Mouse (Mus musculus) hindbrain, embryonic 13.5 days (tissue): ENCODE measurements around the gene Hif3a. TPM values are rescaled to one million over a fixed set of nuclear protein-coding genes. Genes with fewer than 3 reads are reported as not detected.

Source experiments
- ATAC-seq: fragments of 200-750 bp; cut with Nextera tagmentation; 2 replicates; pipeline ENCODE4 v1.8.0; 2017; ENCODE audit warnings: moderate TSS enrichment; ENCODE audit not compliant: low FRiP score
- H3K27ac ChIP-seq: fragments of 300-500 bp; sonication (generic); 2 replicates; pipeline ENCODE4 v1.5.1; 2015; ENCODE audit warnings: inconsistent platforms, mild to moderate bottlenecking, moderate library complexity
- H3K27me3 ChIP-seq: fragments of 300-500 bp; sonication (generic); 2 replicates; pipeline ENCODE4 v1.6.1; 2015; ENCODE audit warnings: mild to moderate bottlenecking, inconsistent platforms
- H3K36me3 ChIP-seq: fragments of 300-500 bp; sonication (generic); 2 replicates; pipeline ENCODE4 v1.6.1; 2015; ENCODE audit warnings: mild to moderate bottlenecking, inconsistent platforms
- H3K4me1 ChIP-seq: fragments of 300-500 bp; sonication (generic); replicated peaks from 2 replicates; pipeline ENCODE4 v1.6.1; 2015; ENCODE audit warnings: inconsistent platforms
- H3K4me2 ChIP-seq: fragments of 300-500 bp; sonication (generic); 2 replicates; pipeline ENCODE4 v1.6.1; 2015; ENCODE audit warnings: inconsistent platforms, mild to moderate bottlenecking, moderate library complexity
- H3K4me3 ChIP-seq: fragments of 300-500 bp; sonication (generic); 2 replicates; pipeline ENCODE4 v1.5.1; 2015; ENCODE audit warnings: mild to moderate bottlenecking, inconsistent platforms
- H3K9ac ChIP-seq: fragments of 300-500 bp; sonication (generic); 2 replicates; pipeline ENCODE4 v1.6.1; 2015; ENCODE audit warnings: mild to moderate bottlenecking, inconsistent platforms
- H3K9me3 ChIP-seq: fragments of 300-500 bp; sonication (generic); 2 replicates; pipeline ENCODE4 v1.6.1; 2016; ENCODE audit warnings: inconsistent platforms
- WGBS: fragments of 180-500 bp; shearing (Covaris S2); methylation state at CpG from one replicate; pipeline ENCODE4 v1.1.7; 2015; 5-methylcytosine and 5-hydroxymethylcytosine counted together
- polyA plus RNA-seq: library from polyadenylated mRNA; unstranded; fragments of >200 nt; fragmentation: Nextera tagmentation; extraction: Ambion mirVana; gene quantifications from 2 replicates; pipeline ENCODE4 v1.2.1, GENCODE M21; 2015

The Hif3a gene
- polyA plus RNA-seq, 1 experiment from 2014 or later = 2.9 TPM

DNA sequence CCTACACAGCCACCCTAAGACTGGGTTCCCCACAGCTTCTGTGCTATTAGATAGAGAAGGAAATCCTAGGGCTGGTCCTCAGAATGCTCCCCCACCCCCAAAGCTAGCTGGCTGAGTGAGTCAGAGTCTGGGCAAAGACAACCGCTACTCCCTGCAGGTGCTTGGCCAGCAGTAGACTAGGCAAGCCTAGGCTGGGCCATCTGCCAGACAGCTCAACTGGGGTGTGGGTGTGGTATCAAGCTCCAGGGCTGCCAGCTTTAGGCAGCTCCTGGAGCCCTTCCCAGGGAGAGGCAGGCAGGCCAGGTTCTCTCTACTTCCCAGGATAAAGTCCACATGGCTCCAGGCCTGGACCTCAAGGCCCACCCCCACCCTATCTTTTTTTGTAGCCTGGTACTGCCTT, 45.2 kb downstream of the Hif3a start:
- peak overlapping the region; percentile 26; the same call in 1 of the 2 replicates for H3K27ac ChIP-seq
- H3K4me1 ChIP-seq = peaks cover 10% of the 10 kb centered on the region; the same call in 1 of the 2 replicates
- ATAC-seq = peak; percentile 49
- no peak overlapping the region for H3K4me2 ChIP-seq
- no peaks in the 10 kb centered on the region for H3K9me3 ChIP-seq
- H3K9ac ChIP-seq = no peak overlapping the region
- WGBS = 73% methylated on average over 1 of the region's 1 CpGs
- H3K4me3 ChIP-seq = no peak overlapping the region
- no peaks in the 10 kb centered on the region for H3K27me3 ChIP-seq
- H3K36me3 ChIP-seq = peaks cover 90% of the 10 kb centered on the region

DNA sequence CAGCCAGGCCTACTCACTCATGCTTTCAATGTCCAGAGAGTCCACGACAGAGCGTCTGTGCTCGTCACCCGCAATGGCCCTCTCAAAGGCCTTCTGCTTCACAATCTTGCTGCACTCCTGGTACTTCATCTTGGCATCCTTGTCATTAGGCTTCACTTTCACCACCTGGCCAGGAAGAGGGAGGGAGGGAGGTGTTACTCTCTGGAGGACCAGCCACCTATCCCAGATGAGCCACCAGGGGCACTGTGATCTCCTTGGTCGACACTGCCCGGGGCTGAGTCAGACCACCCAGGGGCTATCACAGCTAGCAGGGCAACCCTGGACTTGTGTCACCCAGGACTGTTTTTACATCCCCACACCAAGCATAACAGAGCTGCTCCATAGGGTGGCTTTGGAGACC, 46.8 kb downstream of the Hif3a start:
- Histone ChIP-seq H3K9ac (no peak overlapping the region), H3K27me3 (no peaks in the 10 kb centered on the region), H3K4me1 (peaks cover 10% of the 10 kb centered on the region; the same call in 1 of the 2 replicates), H3K9me3 (no peaks in the 10 kb centered on the region), H3K4me3 (no peak overlapping the region), H3K36me3 (peaks cover 90% of the 10 kb centered on the region), H3K27ac (no peak overlapping the region), H3K4me2 (no peak overlapping the region)
- ATAC-seq = no peak
- 85% methylated on average over 6 of the region's 6 CpGs for WGBS

DNA sequence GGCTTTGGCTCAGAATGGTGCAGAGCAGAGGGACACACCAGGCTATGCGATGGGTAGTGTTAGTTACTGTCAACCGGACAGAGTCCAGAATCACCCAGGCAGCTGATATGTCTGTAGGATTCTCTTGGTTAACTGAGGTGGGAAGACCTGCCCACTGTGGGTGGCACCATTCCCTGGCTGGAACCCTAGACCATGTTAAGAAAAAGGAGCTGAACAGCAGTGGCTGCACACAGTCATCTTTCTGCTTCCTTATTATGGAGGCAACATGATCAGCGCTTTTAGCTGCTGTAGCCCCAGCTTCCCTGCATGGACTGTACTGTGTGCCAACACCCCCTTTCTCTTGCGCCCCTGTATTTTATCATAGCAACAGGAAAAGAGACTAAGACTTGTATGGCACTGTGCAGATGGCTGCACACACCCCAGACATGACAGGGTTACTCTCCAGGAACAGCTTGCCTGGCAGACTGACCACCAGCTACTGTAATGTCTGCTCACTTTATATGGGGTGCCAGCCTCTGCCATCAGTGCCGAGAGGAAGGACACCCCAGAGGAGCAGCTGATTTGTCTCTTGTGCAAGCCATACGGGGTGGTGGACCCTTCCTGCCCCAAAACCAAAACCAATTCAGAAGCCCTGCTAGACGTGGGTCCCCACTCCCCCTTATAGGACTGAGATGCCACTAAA, 50.2 kb downstream of the Hif3a start:
- no peak for ATAC-seq
- Histone ChIP-seq H3K9me3 (no peaks in the 10 kb centered on the region), H3K36me3 (peaks cover 100% of the 10 kb centered on the region), H3K27ac (no peak overlapping the region), H3K4me3 (no peak overlapping the region), H3K27me3 (no peaks in the 10 kb centered on the region), H3K9ac (no peak overlapping the region), H3K4me1 (peaks cover 2% of the 10 kb centered on the region; the same call in 1 of the 2 replicates), H3K4me2 (no peak overlapping the region)
- 96% methylated on average over 7 of the region's 7 CpGs for WGBS

DNA sequence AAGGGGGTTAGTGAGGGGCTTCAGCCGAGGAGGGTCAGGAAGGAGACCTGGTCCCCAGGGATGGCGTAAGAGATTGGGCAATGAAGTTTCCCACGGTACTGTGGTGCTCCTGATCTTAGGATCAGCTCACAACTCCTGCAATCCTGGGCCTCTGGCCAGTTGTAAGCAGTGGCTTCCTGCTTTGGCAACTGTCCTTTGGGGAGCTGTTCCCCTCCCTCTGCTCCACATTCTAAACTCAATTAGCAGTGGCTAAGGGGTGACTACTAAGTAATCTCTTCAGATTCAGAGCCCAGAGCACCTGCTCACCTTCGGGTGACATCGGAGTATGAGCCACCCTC, 52.2 kb downstream of the Hif3a start:
- Histone ChIP-seq H3K4me3 (no peak overlapping the region), H3K27ac (no peak overlapping the region), H3K9ac (no peak overlapping the region), H3K36me3 (peaks cover 100% of the 10 kb centered on the region), H3K9me3 (no peaks in the 10 kb centered on the region), H3K27me3 (no peaks in the 10 kb centered on the region), H3K4me1 (no peaks in the 10 kb centered on the region), H3K4me2 (no peak overlapping the region)
- WGBS = 91% methylated on average over 5 of the region's 5 CpGs
- no peak for ATAC-seq

DNA sequence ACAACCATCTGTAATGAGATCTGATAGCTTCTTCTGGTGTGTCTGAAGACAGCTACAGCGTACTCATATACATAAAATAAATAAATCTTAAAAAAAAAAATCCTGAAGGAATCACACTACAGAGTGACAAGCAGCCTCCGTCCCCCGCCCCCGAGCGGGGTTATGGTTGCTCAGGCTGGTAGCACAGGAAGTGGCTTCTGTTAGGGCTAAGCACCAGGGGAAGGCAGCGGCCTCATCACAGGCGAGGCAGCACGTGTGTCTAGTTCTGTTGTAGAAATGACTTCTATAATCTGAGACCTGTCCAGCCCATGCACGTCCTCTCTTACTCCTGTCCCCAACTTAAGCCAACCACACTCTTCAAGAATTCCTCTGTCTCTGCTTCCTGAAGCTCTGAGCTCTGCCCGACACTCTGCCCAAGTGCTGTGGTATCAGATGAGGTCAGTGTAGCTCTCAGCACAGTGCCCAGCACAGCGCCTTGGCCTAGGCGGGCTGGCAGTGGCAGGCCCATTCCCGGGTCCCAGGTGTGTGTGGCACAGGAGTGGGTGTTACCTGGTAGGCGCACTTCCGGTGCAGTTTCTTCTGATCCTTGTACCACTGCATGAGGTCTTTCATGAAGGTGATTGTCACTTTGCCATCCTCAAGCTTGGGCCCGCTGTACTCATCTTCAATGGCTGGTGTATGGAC, 52.8 kb downstream of the Hif3a start:
- ATAC-seq = no peak
- no peaks in the 10 kb centered on the region for H3K9me3 ChIP-seq
- no peak overlapping the region for H3K27ac ChIP-seq
- H3K27me3 ChIP-seq = no peaks in the 10 kb centered on the region
- H3K4me1 ChIP-seq = no peaks in the 10 kb centered on the region
- H3K4me3 ChIP-seq = no peak overlapping the region
- WGBS = 95% methylated on average over 16 of the region's 16 CpGs
- no peak overlapping the region for H3K9ac ChIP-seq
- peaks cover 100% of the 10 kb centered on the region for H3K36me3 ChIP-seq
- H3K4me2 ChIP-seq = no peak overlapping the region

DNA sequence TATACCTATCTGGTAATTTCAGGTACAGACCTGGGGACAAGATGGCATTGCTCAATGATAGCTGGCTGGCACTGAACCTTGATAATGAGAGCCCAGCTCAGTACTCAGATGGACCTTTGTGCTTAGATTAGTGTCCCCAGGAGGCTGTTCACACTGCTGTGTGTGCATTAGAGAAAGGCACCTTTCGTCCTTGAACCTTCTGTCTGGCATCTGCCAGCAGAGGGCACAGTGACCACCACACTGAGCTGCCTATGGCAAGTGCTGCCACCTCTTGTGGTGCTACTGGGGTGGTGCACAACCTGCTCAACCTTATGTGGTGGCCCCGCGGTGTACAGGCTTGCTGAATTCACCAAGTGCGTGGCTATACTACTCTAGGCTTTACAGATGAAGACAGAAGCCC, 54.9 kb downstream of the Hif3a start:
- 89% methylated on average over 4 of the region's 4 CpGs for WGBS
- no peak overlapping the region for H3K4me2 ChIP-seq
- H3K4me1 ChIP-seq = no peaks in the 10 kb centered on the region; the same call in 1 of the 2 replicates
- no peaks in the 10 kb centered on the region for H3K27me3 ChIP-seq
- H3K9me3 ChIP-seq = no peaks in the 10 kb centered on the region
- ATAC-seq = no peak
- H3K4me3 ChIP-seq = no peak overlapping the region
- H3K9ac ChIP-seq = no peak overlapping the region
- no peak overlapping the region for H3K27ac ChIP-seq
- H3K36me3 ChIP-seq = peaks cover 88% of the 10 kb centered on the region

DNA sequence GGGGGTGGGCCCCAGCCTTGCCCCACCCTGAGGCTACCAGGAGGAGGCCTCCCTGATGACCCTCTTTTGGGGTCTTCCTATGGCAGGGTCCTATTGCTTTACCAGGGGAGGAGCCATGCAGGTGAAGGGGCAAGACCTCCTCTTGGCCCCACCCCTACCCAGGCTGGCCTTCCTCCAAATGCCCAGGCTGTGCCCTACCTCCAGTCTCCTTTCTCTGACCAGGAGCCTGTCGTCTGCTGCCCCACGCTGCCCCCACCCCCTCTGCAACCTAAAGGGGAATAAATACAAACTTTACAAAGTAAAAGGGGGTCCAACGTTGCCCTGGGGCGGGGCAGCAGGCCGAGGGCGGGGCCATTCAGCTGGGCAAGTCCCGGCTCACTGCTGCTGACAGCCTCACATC, 57.5 kb downstream of the Hif3a start:
- no peak overlapping the region for H3K4me3 ChIP-seq
- no peak for ATAC-seq
- 91% methylated on average over 7 of the region's 7 CpGs for WGBS
- peaks cover 4% of the 10 kb centered on the region; the same call in 1 of the 2 replicates for H3K4me1 ChIP-seq
- peaks cover 62% of the 10 kb centered on the region for H3K36me3 ChIP-seq
- no peak overlapping the region for H3K9ac ChIP-seq
- no peaks in the 10 kb centered on the region for H3K27me3 ChIP-seq
- no peaks in the 10 kb centered on the region for H3K9me3 ChIP-seq
- H3K4me2 ChIP-seq = no peak overlapping the region
- H3K27ac ChIP-seq = no peak overlapping the region; the same call in 1 of the 2 replicates

DNA sequence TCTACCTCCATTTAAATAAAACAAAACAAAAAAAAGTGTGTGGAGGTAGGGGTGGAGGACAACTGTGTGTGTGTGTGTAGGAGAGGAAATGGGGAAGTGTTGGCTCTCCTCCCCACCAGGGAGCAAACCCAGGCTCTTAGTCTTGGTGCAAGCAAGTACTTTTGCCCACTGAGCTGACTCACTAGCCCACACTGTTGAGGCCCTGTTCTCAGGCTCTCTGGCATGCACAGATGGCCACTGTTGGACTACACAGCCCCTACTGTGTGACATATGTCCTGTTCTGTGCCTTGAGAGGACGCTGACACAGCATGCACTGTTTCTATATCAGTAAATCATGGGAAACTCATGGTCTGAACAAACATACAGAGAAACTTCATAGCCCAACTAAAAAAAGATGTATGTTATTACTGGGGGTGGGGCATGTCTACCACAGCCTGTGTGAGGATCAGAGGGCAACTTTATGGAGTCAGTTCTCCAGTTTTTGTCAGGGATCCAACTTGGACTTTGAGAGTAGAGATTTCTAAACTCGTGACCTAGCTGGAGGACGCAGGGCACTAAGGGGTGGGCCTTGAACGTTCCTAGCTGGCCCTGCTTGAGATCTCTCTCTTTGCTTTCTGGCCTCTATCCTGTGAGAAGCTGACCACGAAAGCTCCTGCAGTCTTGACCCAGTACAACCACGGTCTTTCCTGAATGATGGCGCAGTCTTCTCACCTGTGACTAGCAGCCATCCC, 58.8 kb downstream of the Hif3a start:
- H3K27ac ChIP-seq = no peak overlapping the region; the same call in 1 of the 2 replicates
- peaks cover 49% of the 10 kb centered on the region for H3K36me3 ChIP-seq
- ATAC-seq = no peak
- WGBS = 81% methylated on average over 7 of the region's 7 CpGs
- H3K4me3 ChIP-seq = no peak overlapping the region
- peak overlapping the region; percentile 24; the same call in 1 of the 2 replicates for H3K9ac ChIP-seq
- H3K27me3 ChIP-seq = no peaks in the 10 kb centered on the region
- no peak overlapping the region for H3K4me2 ChIP-seq
- peaks cover 5% of the 10 kb centered on the region for H3K4me1 ChIP-seq
- no peaks in the 10 kb centered on the region for H3K9me3 ChIP-seq

DNA sequence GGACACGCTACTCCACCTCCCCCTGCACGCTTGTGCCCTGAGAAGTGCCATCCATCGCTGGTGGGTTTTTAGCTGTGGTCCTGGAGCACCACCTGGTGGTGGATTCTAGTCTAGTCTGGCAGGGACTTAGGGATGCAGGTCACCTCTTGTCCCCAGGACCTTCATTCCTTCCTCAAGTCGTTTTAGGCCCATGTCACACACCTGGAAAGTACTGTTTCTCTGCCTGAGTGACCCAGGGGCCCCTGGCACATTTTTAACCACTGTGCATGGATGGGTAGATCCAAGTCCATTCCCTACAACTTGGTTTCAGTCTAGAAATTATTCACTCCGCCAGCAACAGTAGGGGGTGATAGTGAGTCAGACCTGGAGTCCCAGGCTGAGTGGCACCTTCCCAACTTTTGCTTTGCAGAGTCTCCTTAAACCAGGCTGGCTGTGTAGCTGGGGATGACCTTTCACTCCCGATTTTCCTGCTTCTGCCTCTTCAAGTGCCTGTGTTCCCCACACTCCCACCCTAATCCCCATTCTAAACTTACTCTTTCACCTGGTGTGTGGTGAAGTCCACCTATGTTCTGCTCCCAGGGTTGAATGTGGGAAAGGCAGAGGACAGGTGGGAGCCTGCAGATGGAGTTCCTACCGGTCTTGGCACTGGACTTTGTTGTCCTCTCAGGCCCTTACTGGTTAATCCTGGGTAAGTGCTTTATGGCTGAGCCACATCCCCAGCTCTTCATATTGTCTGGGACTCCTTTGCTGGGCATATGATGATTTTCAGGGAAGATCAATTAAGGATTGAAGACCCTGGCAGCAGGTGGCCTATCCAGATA, 59.6 kb downstream of the Hif3a start:
- 12% methylated on average over 7 of the region's 7 CpGs for WGBS

DNA sequence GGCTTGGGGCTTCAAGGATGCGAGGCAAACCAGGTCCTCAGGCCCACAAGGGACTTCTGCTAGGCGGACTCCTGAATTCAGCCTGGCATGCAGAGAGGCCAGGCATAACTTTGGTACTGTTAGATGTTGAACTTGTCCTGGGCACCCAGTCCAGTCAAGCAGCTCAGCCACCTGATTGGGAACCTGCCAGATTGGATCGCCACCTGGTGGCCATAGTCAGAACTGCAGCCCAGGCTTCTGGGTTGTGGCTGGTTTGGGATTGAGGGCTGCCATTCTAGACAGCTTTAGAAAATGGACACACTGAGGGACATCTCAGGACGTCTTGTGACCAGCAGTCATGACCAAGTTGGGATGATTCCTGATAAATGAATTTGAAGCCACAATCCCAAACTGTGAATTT, 62.6 kb downstream of the Hif3a start:
- peaks cover 27% of the 10 kb centered on the region for H3K4me1 ChIP-seq
- ATAC-seq = no peak
- H3K9me3 ChIP-seq = no peaks in the 10 kb centered on the region
- no peak overlapping the region for H3K27ac ChIP-seq
- H3K4me2 ChIP-seq = no peak overlapping the region
- peaks cover 12% of the 10 kb centered on the region for H3K36me3 ChIP-seq
- H3K9ac ChIP-seq = no peak overlapping the region
- H3K4me3 ChIP-seq = no peak overlapping the region
- 26% methylated on average over 4 of the region's 4 CpGs for WGBS
- peaks cover 4% of the 10 kb centered on the region; the same call in 1 of the 2 replicates for H3K27me3 ChIP-seq

More for the DNA sequence above, 59.6 kb downstream of the Hif3a start:
- Histone ChIP-seq H3K4me1 (peaks cover 12% of the 10 kb centered on the region), H3K4me2 (no peak overlapping the region), H3K27me3 (no peaks in the 10 kb centered on the region), H3K4me3 (no peak overlapping the region), H3K27ac (no peak overlapping the region; the same call in 1 of the 2 replicates), H3K9ac (no peak overlapping the region), H3K9me3 (no peaks in the 10 kb centered on the region), H3K36me3 (peaks cover 41% of the 10 kb centered on the region)
- peak; percentile 71 for ATAC-seq

DNA sequence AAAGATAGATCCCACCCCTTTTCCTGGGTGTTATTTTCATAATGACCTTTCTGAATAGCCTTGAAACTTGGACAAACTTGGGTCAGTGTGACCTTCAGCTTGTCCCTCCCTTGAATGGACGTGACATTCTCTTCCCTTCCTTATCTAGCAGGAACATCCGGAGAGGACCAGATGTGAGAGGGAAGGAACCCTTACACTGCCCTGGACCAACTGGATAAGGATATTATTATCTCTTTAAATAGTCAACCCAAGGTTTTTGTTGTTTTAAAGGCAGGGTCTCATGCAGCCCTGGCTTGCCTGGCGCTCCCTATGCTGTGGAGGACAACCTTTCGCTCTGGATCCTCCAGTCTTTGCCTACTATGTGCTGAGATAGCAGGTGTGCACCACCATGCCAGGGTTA, 63.0 kb downstream of the Hif3a start:
- 75% methylated on average over 4 of the region's 4 CpGs for WGBS
- ATAC-seq = no peak

DNA sequence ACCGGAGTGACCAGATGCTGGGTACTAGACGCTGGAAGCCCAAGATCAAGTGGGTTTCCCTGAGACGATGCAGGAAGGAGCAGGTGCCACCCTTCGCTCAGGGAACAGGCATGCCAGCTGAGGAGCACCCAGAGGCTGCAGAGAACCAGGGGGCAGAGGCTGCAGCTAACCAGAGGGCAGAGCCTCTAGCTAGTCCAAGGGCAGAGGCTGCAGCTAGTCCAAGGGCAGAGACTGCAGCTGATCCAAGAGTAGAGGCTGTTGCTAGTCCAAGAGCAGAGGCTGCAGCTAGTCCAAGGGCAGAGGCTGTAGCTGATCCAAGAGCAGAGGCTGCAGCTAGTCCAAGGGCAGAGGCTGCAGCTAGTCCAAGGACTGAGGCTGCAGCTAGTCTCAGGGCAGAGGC, 66.9 kb downstream of the Hif3a start:
- H3K27me3 ChIP-seq = peaks cover 13% of the 10 kb centered on the region
- H3K9me3 ChIP-seq = no peaks in the 10 kb centered on the region
- H3K9ac ChIP-seq = peak overlapping the region; percentile 67
- WGBS = 88% methylated on average over 4 of the region's 4 CpGs
- no peak for ATAC-seq
- H3K36me3 ChIP-seq = no peaks in the 10 kb centered on the region
- peaks cover 54% of the 10 kb centered on the region for H3K4me1 ChIP-seq
- peak overlapping the region; percentile 50 for H3K4me2 ChIP-seq
- peak overlapping the region; percentile 41 for H3K4me3 ChIP-seq
- H3K27ac ChIP-seq = no peak overlapping the region

More for the DNA sequence above, 63.0 kb downstream of the Hif3a start:
- Histone ChIP-seq H3K4me2 (no peak overlapping the region), H3K27ac (no peak overlapping the region), H3K4me3 (no peak overlapping the region), H3K9me3 (no peaks in the 10 kb centered on the region), H3K36me3 (peaks cover 8% of the 10 kb centered on the region), H3K4me1 (peaks cover 31% of the 10 kb centered on the region), H3K27me3 (peaks cover 8% of the 10 kb centered on the region; the same call in 1 of the 2 replicates), H3K9ac (no peak overlapping the region)
